Mouse (Mus musculus) c-Kit-positive CD71-negative TER-119-negative erythroid progenitor cells, embryonic 14.5 days (primary cell): Measurements from ENCODE around the gene Zfp36l1.

Source experiments
- DNase-seq: peaks from one replicate; pipeline ENCODE4 v3.0.0-alpha.2; 2013; ENCODE audit warnings: low read depth

The Zfp36l1 gene

DNA sequence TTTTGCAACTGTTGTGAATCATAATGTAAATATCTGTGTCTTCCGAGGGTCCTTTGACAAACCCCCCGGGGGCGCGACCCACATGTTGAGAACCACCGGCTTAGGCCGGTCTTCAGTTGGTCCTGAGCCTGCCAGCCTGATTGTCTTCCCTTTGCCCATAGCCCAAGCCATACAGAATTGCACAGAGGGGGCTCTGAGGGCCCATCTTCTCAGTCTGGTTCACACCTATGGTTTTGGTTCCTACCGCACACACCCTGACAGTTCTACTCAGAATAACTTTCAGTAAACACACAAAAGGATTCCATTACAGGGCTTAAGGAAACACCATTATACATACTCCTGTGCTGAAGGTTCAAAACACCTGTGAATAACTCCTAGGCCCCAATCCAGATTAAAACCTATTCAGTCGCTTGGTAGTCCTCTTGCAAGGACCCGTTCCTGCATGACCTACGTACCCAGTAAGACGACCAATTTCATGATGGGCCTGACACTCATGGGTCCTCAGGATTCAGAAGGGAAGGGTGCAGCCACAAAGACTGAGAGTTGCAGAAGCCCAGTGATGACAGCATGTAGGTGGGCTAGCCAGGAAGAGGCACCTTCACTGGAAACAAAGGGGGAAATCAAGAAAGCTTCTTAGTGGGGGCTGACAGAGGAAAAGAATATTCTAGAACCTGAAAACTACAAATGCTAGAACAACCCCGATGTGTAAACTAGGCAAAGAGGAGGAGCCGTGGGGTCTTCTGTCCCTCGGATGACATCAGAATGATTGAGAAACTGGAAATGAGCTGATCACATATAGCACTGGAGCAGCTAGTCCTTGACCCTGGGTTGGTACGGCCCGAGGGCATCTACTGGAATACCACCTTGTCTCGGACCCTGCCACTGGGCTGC lies 18.8 kb upstream of the Zfp36l1 start:
- no peak for DNase-seq

GRCm38 (mm10) chr12:80130558-80131358 lies 17.9 kb upstream of the Zfp36l1 start:
- no peak for DNase-seq

- DNase-seq = no peak
These were observed 16.7 kb upstream of the Zfp36l1 start for GRCm38 (mm10) chr12:80129531-80129930.

DNA sequence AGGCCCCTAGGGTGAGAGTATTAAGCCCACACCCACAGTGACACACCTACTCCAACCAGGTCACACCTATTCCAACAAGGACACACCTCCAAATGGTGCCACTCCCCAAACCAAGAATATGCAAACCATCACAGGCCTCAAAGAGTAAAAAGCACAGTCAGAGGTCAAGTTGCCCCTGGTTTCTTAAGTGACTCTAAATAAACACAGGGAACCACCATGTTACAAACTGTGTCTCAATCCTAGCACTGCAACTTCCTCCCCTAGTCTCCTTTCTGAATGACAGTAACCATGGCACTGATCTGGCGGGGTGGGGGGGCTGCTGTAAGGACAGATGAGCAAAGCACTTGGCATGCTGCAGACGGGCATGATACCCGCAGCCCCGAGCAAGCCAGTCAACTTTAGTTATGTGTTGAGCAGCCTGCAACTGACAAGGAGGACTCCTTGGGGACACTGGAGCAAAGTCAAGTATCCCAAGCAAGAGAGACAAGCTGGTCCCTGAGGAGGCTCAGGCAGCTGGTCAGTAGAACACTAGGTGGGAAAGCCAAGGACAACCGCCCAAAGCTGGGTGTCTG lies 14.5 kb upstream of the Zfp36l1 start:
- DNase-seq = no peak

- DNase-seq = no peak
These were observed 12.5 kb upstream of the Zfp36l1 start for GRCm38 (mm10) chr12:80125316-80125715.

- DNase-seq = no peak
These were observed 11.9 kb upstream of the Zfp36l1 start for GRCm38 (mm10) chr12:80124756-80125155.

DNA sequence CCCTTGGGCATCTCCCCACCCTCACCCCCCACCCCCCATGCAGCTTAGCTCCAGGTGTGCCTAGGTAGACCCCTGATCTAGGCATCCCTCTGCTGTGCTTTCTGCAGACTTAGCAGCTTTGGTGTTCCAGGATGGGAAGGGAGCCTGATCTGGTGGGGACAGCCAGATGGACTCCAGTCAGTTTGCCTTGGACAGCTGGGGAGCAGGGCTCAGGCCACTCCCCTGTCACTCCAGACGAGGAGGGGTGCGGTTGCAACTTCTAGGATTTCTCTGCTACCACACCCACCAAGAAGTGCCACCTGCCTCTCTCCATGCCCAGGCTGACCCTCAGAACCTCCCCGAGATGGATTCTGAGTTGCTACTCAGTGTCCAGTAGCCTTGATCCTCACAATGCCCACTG lies 11.4 kb upstream of the Zfp36l1 start:
- no peak for DNase-seq

- no peak for DNase-seq
These were observed 10.5 kb upstream of the Zfp36l1 start for GRCm38 (mm10) chr12:80123227-80123803.

DNA sequence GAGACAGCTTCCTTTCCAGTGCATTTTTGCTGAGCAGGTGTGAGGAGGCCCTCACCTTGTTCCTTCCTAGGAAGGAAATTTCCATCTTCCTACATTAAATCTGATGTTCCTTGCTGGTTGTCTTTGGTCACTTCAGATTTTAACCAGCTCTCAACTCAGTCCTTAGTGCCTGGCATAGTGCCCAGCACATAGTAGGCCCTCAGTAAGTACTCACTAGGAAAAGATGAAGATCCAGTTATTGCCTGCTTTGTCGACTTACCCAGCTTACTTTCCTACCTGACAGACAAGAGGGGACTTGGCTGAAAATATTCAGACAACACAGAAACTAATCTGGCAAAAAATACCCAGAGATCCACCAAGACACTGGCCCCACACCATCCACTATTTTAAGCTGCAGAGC lies 8.6 kb upstream of the Zfp36l1 start:
- DNase-seq = no peak

- DNase-seq = no peak
These were observed 5.8 kb upstream of the Zfp36l1 start for GRCm38 (mm10) chr12:80118588-80118987.

GRCm38 (mm10) chr12:80116206-80117112 lies 3.6 kb upstream of the Zfp36l1 start:
- DNase-seq = no peak

DNA sequence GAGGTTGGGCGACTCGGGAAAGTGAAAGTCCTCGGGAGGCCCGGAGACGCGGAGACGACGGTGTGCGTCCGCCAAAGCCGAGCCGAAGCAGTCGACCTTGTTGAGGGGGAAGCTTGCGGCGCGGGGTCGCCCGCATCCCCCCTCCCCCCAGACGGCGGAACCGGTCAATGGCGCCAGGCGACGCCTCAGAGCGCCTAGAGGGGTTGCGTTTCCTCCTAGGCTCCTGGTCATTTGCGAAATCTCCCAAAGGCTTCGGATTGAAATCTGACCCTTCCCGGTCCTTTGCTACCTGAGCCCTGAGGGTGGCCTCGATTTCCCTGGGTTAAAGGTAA lies 3.0 kb upstream of the Zfp36l1 start:
- DNase-seq = no peak

GRCm38 (mm10) chr12:80115142-80115862 lies 2.5 kb upstream of the Zfp36l1 start:
- DNase-seq = no peak

GRCm38 (mm10) chr12:80114892-80115141 lies 2.0 kb upstream of the Zfp36l1 start:
- no peak for DNase-seq

DNA sequence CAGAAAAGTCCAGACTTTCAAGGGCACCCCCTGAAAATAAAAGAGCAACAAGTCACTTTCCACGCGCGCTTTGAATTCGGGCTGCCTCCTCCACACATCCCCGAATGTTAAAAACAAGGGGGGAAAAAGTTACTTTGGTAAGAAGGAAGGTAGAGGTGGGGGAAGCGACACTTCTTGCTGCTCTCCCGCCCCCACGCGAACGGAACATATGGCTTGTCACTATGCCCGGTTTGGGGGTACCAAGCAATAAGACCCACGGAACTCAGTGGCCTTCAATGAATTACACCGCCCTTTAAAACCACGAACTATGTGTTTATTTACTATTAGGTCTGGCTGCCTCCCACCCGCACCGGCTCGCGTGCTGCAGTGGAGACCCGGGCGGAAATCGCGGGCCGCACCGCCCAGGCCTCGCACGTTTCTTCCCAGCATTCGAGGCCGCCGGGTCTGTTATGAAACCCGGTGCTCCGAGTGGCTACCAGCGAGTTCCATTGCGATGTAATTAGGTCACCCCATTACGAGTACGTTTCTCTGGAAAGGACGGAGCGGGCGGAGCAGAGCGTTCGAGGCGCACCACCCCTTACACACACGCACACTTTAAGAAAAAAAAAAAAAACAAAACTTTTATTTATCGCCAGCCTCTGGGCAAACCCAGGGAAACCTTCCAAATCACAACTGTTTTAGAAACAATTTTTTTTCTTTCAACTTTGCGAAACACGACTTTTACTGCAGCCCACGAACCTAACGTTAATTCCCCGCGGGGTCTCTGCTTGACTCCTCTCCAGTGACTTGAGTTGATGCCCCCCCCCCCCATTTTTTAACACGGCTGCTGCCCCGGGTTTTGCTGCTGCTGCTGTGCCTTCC lies 1.4 kb upstream of the Zfp36l1 start:
- DNase-seq = no peak

GRCm38 (mm10) chr12:80113586-80114021 lies 791 bp upstream of the Zfp36l1 start:
- no peak for DNase-seq

DNA sequence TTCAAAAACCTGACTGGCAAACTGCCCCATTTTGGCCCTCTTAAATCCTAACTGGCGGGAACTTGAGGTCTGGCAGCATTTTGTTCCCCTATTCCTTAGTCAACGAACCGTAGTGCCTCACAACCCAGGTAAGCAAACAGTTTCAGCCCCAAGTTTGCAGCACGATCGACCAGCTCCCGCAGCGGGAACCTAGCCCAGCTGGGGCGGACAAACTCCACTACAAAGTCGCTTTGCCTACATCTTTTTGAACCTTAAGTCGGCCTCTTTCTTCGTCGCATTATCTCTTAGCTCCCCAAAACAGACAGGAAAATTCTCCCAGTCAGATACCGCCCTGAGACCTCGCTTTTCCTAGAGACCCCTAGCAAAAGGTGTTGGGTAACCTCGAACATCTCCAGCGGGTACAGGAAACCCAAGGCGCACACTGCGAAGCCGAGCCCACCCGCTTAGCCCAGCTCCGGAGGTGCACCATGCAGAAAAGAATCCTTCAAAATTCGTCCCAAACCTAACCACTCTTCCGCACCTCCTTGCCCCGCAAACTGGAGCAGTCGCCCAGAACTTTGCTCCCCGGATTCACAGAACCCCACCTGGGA lies 647 bp downstream of the Zfp36l1 start:
- no peak for DNase-seq

- DNase-seq = no peak
These were observed 1.4 kb downstream of the Zfp36l1 start for GRCm38 (mm10) chr12:80111131-80112070.

GRCm38 (mm10) chr12:80110546-80110870 lies 2.3 kb downstream of the Zfp36l1 start:
- no peak for DNase-seq
